Mouse (Mus musculus): ENCODE results near the gene Rela. TPM values are rescaled to one million over a fixed set of nuclear protein-coding genes. Genes with fewer than 3 reads are reported as not detected.
A peak's percentile ranks its signal among the peaks of the same experiment; 100 is the strongest.

Gene Rela
- total RNA-seq (2021), result 96.3 and 101 TPM in 2 replicates
- long read RNA-seq, transcript Rela-201 (11 exons, 2,716 nt), result major isoform, 19 of 50 reads
- long read RNA-seq, partial matches to known transcripts, result 29 of 50 reads
- long read RNA-seq, other reads (novel, unspliced or antisense), result 0 of 50 reads

DNA sequence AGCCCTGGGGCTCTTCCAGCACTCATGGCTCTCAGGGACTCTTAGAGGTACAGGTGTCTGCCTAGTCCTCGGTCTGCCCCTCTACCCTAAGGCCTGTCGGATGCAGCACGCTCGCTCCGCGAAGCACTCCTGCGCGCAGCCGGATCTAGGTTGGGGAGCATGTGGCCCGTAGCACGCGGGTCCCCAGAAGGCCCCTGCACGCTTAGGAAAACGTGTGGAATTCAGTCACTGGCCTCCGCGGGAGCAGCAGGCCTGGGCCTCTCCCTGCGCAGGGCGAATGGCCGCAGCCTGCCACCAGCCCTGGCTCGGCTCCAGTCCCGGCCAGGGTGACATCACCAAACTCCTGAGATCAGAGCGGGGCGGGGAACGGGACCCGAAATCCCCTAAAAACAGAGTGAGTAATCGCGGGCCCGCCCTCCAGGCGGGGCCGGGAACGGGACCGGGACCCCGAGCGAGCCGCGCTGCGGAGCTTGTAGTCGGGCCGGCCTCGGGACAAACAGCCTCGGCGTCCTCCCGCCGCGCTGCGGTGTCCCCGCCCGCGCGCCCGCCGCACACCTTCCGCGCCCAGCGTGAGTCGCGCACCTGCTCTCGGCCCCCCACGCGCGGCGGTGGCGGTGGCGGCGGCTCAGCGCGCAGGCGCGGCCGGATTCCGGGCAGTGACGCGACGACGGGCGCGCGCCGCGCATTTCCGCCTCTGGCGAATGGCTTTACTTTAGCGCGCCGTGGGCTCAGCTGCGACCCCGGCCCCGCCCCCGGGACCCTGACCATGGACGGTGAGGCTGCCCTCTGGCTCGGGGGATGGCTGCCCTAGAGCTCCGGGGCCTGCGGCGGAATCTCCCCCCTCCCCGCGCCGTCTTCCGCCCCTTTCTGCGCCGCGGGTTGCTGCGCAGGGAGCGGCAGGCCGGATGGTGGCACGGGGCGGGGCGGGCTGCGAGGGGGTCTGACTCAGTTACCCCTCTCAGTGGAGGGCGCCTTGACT lies at the start of gene Rela:
TSS of gene Rela (plus strand) at position 415 of the 979 bp plus-strand sequence.
- DNase-seq, result peak; percentile 96

- no peak for DNase-seq
Observed at GRCm38 (mm10) chr19:5589159-5589558, 48.1 kb upstream of the Rela start.

GRCm38 (mm10) chr19:5591888-5592287 lies 45.4 kb upstream of the Rela start:
- DNase-seq, result no peak

- DNase-seq, result no peak
Observed at GRCm38 (mm10) chr19:5599224-5599623, 38.1 kb upstream of the Rela start.

DNA sequence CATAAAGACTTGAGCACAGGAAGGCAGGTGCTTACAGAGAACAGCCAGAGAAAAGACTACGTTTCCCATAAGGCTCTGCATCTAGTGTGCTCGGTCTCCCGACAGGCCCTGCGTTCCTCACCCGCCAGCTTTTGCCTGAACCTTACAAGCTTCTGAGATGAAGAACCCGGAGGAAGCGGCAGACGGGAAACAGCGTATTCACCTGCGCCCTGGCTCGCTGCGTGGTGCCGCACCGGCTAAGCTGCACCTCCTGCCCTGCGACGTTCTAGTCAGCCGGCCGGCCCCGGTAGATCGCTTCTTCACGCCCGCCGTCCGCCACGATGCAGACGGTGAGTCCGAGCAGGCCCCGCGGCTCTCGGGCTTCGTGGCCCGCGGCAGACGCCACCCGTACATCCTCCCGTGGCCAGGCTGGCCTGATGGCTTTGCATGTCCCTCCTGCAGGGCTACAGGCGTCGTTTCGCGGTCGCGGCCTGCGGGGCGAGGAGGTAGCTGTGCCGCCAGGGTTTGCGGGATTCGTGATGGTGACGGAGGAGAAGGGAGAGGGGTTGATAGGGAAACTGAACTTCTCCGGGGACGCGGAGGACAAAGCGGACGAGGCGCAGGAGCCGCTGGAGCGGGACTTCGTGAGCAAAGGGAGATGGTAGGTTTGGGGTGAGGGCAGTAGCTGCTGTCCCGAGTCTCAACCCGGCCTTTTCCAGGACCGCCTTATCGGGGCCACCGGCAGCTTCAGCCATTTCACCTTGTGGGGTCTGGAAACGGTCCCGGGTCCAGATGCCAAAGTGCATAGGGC lies 35.3 kb upstream of the Rela start, which contains the start of gene Rnaseh2c:
TSS of gene Rnaseh2c (plus strand) at position 122 of the 790 bp plus-strand sequence.
- DNase-seq, result peak; percentile 74

- no peak for DNase-seq
Observed at GRCm38 (mm10) chr19:5603664-5604063, 33.6 kb upstream of the Rela start.

DNA sequence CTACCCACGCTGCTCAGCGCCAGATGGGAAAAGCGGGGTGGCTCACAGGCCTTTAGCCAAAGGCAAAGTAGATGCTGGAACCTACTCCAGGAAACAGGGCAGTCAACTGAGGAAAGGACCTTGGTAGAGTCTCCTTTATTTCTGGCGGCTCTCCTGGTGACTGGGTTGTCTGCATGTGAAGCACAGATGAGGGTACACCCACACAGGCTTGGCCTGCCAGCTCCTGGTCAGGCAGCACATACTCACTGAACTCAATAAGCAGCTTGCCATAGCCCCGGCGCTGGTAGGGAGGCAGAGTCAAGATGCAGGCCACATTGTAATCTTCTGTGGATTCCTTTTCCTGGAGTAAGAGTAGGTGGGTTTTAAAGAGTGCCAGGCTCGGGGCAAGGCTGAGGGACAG lies 32.2 kb upstream of the Rela start:
- no peak for DNase-seq

- no peak for DNase-seq
Observed at GRCm38 (mm10) chr19:5606196-5606595, 31.1 kb upstream of the Rela start.

GRCm38 (mm10) chr19:5607705-5608410 lies 29.4 kb upstream of the Rela start:
- no peak for DNase-seq

DNA sequence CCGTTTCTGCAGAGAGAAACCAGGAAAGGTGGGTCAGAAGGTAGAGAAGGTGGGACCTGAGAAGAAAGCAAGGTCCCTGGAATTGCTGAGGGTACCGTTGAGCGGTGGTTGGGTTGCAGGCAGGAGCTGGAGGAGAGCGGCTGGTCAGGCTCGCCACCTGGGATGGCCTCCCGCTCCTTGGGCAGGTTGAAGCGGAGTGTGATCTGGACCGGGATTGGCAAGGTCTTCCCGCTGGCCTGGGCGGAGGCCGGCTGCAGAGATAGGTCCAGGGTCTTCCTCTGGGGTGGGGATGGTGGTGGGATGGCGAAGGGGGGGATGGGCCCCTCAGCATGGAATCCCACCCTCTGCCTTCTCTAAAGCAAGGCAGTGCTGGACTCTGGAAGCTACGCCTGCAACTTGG lies 28.6 kb upstream of the Rela start:
- DNase-seq, result no peak

GRCm38 (mm10) chr19:5609171-5609546 lies 28.1 kb upstream of the Rela start:
- peak; percentile 11 for DNase-seq

GRCm38 (mm10) chr19:5609547-5610404 lies 27.5 kb upstream of the Rela start, which contains the start of gene Kat5:
Kat5 (minus strand) TSS chr19:5610237.
- peak; percentile 91 for DNase-seq

GRCm38 (mm10) chr19:5611973-5612372 lies 25.3 kb upstream of the Rela start:
- no peak for DNase-seq

- no peak for DNase-seq
Observed at GRCm38 (mm10) chr19:5612762-5613411, 24.4 kb upstream of the Rela start.

DNA sequence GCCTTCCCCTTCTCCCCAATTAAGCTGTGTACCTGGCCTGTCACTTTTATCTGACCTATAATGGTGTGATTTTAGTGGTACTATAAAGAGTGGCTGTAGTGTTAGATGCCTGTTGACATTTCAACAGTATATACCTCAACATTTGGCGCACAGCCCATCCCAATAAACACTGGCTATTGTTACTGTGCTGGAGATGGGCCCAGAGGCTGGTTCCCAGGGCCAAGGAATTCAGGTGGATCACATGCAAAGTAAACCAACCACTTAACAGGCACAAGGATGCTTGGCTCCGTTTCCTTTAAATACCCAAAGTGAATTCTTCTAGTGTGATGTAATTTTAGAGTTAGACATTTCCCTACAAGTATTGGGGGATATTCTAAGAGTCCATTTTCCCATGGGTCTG lies 22.3 kb upstream of the Rela start:
- no peak for DNase-seq

- no peak for DNase-seq
Observed at GRCm38 (mm10) chr19:5620007-5620406, 17.3 kb upstream of the Rela start.

DNA sequence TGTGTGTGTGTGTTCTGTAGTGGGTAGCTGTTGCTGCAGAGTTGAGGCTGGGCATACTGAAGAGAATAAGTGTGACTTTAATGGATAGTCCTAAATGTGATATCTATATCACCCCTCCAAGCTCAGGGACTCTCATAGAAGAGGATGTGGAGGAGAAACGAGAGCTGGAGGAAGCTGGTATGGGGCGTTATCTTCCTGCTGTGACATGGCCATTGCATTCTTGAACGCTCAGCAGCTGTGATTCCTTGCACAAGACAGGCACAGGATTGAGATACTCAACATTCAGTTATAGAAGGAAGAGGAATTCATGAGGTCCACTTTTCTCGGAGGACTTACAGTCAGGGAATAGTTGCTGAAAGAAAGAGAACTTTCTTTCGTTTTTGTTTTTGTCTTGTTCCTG lies 15.4 kb upstream of the Rela start:
- no peak for DNase-seq

DNA sequence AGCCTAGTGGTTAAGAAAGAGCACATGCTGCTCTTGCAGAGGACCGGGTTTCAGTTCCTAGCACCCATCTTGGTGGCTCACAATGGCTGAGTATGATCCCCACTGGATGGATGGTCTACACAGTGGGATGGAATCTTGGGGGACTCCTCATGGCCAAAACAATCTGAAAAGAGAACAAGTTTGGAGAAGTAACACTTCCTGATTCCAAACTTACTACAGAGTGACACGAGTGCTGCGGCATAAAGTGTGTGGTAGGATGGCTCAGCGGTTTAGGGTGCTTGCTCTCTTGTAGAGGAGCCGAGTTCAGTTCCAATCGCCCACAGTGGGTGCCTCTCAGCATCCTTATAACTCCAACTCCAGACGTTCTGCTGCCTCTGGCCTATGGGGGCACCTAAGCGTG lies 12.0 kb upstream of the Rela start:
- DNase-seq, result no peak

DNA sequence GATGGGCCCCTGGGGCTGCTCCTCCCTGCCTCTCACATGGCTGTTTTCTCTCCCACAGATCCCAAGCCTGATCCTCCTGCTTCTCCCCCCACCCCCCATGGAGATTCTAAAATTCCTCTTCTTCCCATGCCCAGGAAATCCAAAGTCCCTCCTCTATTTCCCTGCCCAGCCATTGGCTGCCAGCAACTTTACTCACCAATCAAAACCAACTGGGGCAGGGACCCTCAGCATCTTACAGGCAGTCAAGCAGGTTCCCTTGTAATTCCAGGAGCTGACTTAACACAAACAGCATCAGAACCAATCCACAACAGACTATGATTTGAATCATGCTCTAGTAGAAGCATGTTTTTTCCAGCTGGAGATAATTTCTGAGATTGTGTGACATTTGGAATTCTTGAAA lies 7.4 kb upstream of the Rela start:
- DNase-seq, result no peak

DNA sequence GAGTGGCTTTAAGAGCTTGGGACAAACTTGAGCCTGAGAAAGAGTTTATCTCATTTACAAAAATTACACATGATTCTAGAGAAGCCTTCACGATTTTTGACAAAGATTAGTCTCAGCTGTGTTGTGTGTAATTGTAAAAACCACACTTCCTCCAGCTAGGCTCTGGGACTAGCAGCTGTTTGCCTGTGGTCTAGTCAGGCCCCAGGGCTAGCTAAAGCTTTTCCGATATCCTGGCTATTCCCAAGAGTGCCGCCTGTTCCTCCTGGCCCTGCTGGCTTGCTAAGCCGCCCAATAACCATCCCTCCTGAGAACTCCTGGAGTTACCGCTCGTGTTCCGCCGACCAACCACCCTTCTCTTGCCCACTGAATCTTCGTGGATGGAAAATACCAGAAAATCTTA lies 5.2 kb upstream of the Rela start:
- no peak for DNase-seq

All from adrenal gland, postnatal 25 days (tissue).